Mouse (Mus musculus) hindbrain, postnatal 0 days (tissue): Measurements from ENCODE around the gene Oxct2b. TPM values are rescaled to one million over a fixed set of nuclear protein-coding genes. Genes with fewer than 3 reads are reported as not detected.
A peak's percentile ranks its signal among the peaks of the same experiment; 100 is the strongest.
"Not testable (repeated sequence)": the region's sequence is repeated elsewhere in the genome, so short reads cannot be mapped to it uniquely, and the experiment has no call there.

Experiments
- ATAC-seq: fragments of 200-750 bp; cut with Nextera tagmentation; 2 replicates; pipeline ENCODE4 v1.8.0; 2017; ENCODE audit warnings: mild to moderate bottlenecking, moderate TSS enrichment, moderate library complexity
- DNase-seq: peaks from one replicate; pipeline ENCODE4 v3.0.0-alpha.2; 2015; ENCODE audit warnings: low spot score
- H3K27ac ChIP-seq: fragments of 300-500 bp; sonication (generic); 2 replicates; pipeline ENCODE4 v1.5.1; 2014; ENCODE audit warnings: mild to moderate bottlenecking
- H3K27me3 ChIP-seq: fragments of 300-500 bp; sonication (generic); 2 replicates; pipeline ENCODE4 v1.6.1; 2014; ENCODE audit warnings: low read length, mixed read lengths; ENCODE audit not compliant: insufficient read depth
- H3K36me3 ChIP-seq: fragments of 300-500 bp; sonication (generic); 2 replicates; pipeline ENCODE4 v1.6.1; 2014; ENCODE audit warnings: low read length, mixed read lengths; ENCODE audit not compliant: insufficient read depth
- H3K4me1 ChIP-seq: fragments of 300-500 bp; sonication (generic); 2 replicates; pipeline ENCODE4 v1.6.1; 2014; ENCODE audit warnings: antibody characterized with exemption, low read length, mixed read lengths; ENCODE audit not compliant: insufficient read depth
- H3K4me2 ChIP-seq: fragments of 300-500 bp; sonication (generic); 2 replicates; pipeline ENCODE4 v1.6.1; 2014; ENCODE audit warnings: low read depth, mild to moderate bottlenecking, low read length, moderate library complexity, mixed read lengths
- H3K4me3 ChIP-seq: fragments of 300-500 bp; sonication (generic); 2 replicates; pipeline ENCODE4 v1.5.1; 2014; ENCODE audit warnings: low read length
- H3K9ac ChIP-seq: fragments of 300-500 bp; sonication (generic); replicated peaks from 2 replicates; pipeline ENCODE4 v1.6.1; 2014; ENCODE audit warnings: mild to moderate bottlenecking, low read length, moderate library complexity, mixed read lengths
- H3K9me3 ChIP-seq: fragments of 300-500 bp; sonication (generic); 2 replicates; pipeline ENCODE4 v1.6.1; 2016; ENCODE audit warnings: low read length, mixed read lengths
- CTCF ChIP-seq: IDR thresholded peaks from 2 replicates; pipeline ENCODE4 v1.5.1; 2016; ENCODE audit warnings: antibody characterized with exemption, control low read depth, low read depth
- WGBS: fragments of 180-500 bp; shearing (Covaris S2); extraction: QIAGEN DNeasy Blood & Tissue Kit; methylation state at CpG from one replicate; pipeline ENCODE4 v1.1.7; 2014; 5-methylcytosine and 5-hydroxymethylcytosine counted together
- polyA plus RNA-seq: library from polyadenylated mRNA; unstranded; fragments of >200 nt; fragmentation: Nextera tagmentation; extraction: Ambion mirVana; gene quantifications from 2 replicates; pipeline ENCODE4 v1.2.1, GENCODE M21; 2015
- total RNA-seq: library from RNA; depleted of rRNA; stranded (reverse); fragments of >200 nt; gene quantifications from 2 replicates; pipeline ENCODE4 v1.2.3, GENCODE M21; 2014

Oxct2b gene
- total and polyA plus RNA-seq, 2 experiments from 2014 or later = 0.16 to 0.60 TPM

- Histone ChIP-seq H3K4me3 (no peak overlapping the region), H3K4me1 (no peaks in the 10 kb centered on the region), H3K9me3 (no peaks in the 10 kb centered on the region), H3K9ac (no peak overlapping the region), H3K27ac (no peak overlapping the region), H3K36me3 (no peaks in the 10 kb centered on the region), H3K27me3 (no peaks in the 10 kb centered on the region), H3K4me2 (no peak overlapping the region)
- no peak for DNase-seq
- ATAC-seq = no peak
- WGBS = 83% methylated on average over 8 of the region's 8 CpGs
- TF ChIP-seq CTCF = no peak
Observed at GRCm38 (mm10) chr4:123112216-123112764, 3.8 kb upstream of the Oxct2b start.

DNA sequence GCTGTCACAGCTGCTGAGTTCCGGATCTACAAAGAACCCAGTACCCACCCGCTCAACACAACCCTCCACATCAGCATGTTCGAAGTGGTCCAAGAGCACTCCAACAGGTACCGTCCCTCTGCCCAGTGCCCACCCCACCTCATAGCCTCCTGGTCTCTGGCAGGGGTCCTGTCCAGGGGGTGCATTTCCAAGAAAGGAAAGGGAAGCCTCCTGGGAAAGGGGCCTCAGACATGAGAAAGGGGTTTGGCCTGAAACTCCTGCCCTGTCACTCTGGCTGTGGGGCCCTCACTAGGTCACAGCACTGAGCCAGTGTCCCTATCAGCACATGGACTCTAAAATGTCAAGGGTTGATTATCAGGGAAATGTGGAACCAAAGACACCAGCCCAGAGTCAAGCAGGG is 1.4 kb upstream of the Oxct2b start:
- DNase-seq, H3K4me3 ChIP-seq, H3K9me3 ChIP-seq, H3K4me2 ChIP-seq, H3K27ac ChIP-seq, ATAC-seq, H3K4me1 ChIP-seq, H3K9ac ChIP-seq, H3K36me3 ChIP-seq, H3K27me3 ChIP-seq: not testable (repeated sequence)
- 89% methylated on average over 4 of the region's 4 CpGs for WGBS

DNA sequence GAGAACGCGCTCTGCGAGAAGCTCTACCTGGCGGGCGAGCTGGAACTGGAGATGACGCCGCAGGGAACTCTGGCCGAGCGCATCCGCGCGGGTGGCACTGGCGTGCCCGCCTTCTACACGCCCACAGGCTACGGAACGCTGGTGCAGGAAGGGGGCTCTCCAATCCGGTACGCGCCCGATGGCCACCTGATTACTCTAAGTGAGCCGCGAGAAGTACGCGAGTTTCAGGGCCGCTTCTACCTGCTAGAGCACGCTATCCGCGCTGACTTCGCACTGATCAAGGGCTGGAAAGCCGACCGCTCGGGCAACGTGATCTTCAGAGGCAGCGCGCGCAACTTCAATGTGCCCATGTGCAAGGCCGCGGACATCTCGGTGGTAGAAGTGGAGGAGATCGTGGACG is 574 bp downstream of the Oxct2b start:
- WGBS = 29% methylated on average over 25 of the region's 42 CpGs
- peak overlapping the region; percentile 39 for H3K4me3 ChIP-seq
- peak overlapping the region; percentile 59; the same call in 1 of the 2 replicates for H3K4me2 ChIP-seq
- ATAC-seq = peak; percentile 91
- not testable (repeated sequence) for H3K27ac ChIP-seq, H3K9ac ChIP-seq, H3K9me3 ChIP-seq, H3K4me1 ChIP-seq, H3K36me3 ChIP-seq, H3K27me3 ChIP-seq
- DNase-seq = peak; percentile 71

GRCm38 (mm10) chr4:123121286-123121685 is 5.2 kb downstream of the Oxct2b start:
- Histone ChIP-seq H3K9ac (no peak overlapping the region), H3K36me3 (0 out of 2 replicates have a peak, but pooled peaks cover 4% of the 10 kb centered on the region), H3K4me1 (no peaks in the 10 kb centered on the region), H3K4me3 (no peak overlapping the region), H3K27ac (no peak overlapping the region), H3K9me3 (no peaks in the 10 kb centered on the region), H3K4me2 (no peak overlapping the region), H3K27me3 (no peaks in the 10 kb centered on the region)
- 87% methylated on average over 2 of the region's 2 CpGs for WGBS
- DNase-seq (no peak), ATAC-seq (no peak)
- TF ChIP-seq CTCF = no peak

DNA sequence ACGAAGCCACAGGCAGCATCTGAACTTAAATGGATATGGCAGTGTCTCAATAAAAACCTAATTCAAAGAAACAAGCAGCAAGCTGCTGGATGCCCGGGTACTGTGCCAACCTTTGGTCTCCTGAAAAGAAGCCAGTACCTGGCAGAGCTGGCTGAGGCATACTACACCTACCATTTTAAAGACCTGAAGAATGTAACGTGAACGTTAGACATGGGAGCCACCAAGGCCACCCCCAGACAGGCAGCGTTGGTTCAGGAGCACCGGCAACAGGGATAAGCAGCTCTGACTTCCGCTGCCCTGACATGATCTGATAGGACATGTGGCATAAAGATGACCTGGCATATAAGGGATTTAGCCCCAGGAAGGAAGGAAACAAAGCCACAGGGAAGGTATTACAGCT is 10.6 kb downstream of the Oxct2b start:
- DNase-seq (no peak), ATAC-seq (no peak)
- Histone ChIP-seq H3K36me3 (peaks cover 45% of the 10 kb centered on the region), H3K9me3 (no peaks in the 10 kb centered on the region), H3K4me3 (no peak overlapping the region), H3K27ac (no peak overlapping the region), H3K27me3 (no peaks in the 10 kb centered on the region), H3K9ac (no peak overlapping the region), H3K4me1 (no peaks in the 10 kb centered on the region), H3K4me2 (no peak overlapping the region)
- WGBS = 92% methylated on average over 7 of the region's 7 CpGs
- no peak for TF ChIP-seq CTCF

GRCm38 (mm10) chr4:123127051-123127450 is 11.0 kb downstream of the Oxct2b start:
- WGBS = 87% methylated on average over 4 of the region's 4 CpGs

GRCm38 (mm10) chr4:123137551-123137950 is 21.5 kb downstream of the Oxct2b start:
- DNase-seq (no peak), ATAC-seq (no peak)
- Histone ChIP-seq H3K27me3 (no peaks in the 10 kb centered on the region), H3K4me3 (no peak overlapping the region), H3K4me1 (peaks cover 8% of the 10 kb centered on the region), H3K36me3 (peaks cover 26% of the 10 kb centered on the region), H3K9ac (no peak overlapping the region), H3K27ac (no peak overlapping the region), H3K9me3 (no peaks in the 10 kb centered on the region), H3K4me2 (no peak overlapping the region)
- TF ChIP-seq CTCF = no peak
- WGBS = 87% methylated on average over 3 of the region's 3 CpGs

More at GRCm38 (mm10) chr4:123127051-123127450, 11.0 kb downstream of the Oxct2b start:
- Histone ChIP-seq H3K9me3 (no peaks in the 10 kb centered on the region), H3K4me2 (no peak overlapping the region), H3K27me3 (no peaks in the 10 kb centered on the region), H3K9ac (no peak overlapping the region), H3K27ac (no peak overlapping the region), H3K36me3 (peaks cover 49% of the 10 kb centered on the region), H3K4me1 (no peaks in the 10 kb centered on the region), H3K4me3 (no peak overlapping the region)
- ATAC-seq (no peak), DNase-seq (no peak)
- TF ChIP-seq CTCF = no peak
